Mouse (Mus musculus) lung, adult 2 months (tissue): ENCODE data around the gene Plxnc1.

Experiments
- CTCF ChIP-seq: fragments of 200-500 bp; IDR thresholded peaks from 2 replicates; pipeline ENCODE4 v1.5.1; 2011; ENCODE audit warnings: mild to moderate bottlenecking, low read length, control low read depth; ENCODE audit not compliant: insufficient read depth
- POLR2A ChIP-seq: fragments of 200-500 bp; IDR thresholded peaks from 2 replicates; pipeline ENCODE4 v1.6.1; 2011; ENCODE audit warnings: low read depth, mild to moderate bottlenecking, control low read depth, low read length, borderline replicate concordance; ENCODE audit errors: extremely low read depth

DNA sequence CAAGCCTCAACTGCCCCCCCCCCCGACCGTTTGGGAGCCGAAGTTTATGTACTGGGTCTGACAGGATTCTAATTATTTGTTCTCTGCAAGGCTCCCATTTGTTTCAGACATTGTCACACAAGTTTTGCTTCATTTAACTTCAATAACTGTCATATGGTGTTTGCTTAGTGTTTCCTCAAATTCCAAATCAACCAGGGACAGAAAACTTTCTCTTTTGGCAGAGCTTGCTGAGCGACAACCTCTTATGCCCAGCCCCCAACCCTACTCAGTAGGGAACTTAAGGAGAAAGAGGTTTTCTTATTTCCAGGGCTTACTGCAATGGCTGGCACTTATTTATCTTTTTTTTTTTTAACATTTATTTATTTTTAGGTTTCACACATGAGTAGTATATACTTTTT lies 30.5 kb upstream of the Plxnc1 start:
- TF ChIP-seq CTCF (no peak), POLR2A (no peak)
